Mouse (Mus musculus): ENCODE data around the gene Idh1. TPM values are rescaled to one million over a fixed set of nuclear protein-coding genes. Genes with fewer than 3 reads are reported as not detected.
"Not testable (repeated sequence)": the region's sequence is repeated elsewhere in the genome, so short reads cannot be mapped to it uniquely, and the experiment has no call there.

The Idh1 gene
- polyA plus RNA-seq (2016; fragmentation: Nextera tagmentation; extraction: Ambion mirVana) = 343 and 355 TPM in 2 replicates

GRCm38 (mm10) chr1:65186287-65187073 lies at the start of gene Idh1, which contains the start of gene Pikfyve:
Idh1 (minus strand) TSS chr1:65186500.
Pikfyve (plus strand) TSS chr1:65186683.
- Histone ChIP-seq H3K4me3 (replicated peaks) (peak within 1 kb of the TSS; percentile 87), H3K4me2 (peak within 1 kb of the TSS; percentile 81), H3K9me3 (no peaks in the 10 kb centered on the region), H3K27ac (peak within 1 kb of the TSS; percentile 88), H3K9ac (peak within 1 kb of the TSS; percentile 87), H3K27me3 (no peaks in the 10 kb centered on the region), H3K4me1 (peaks cover 15% of the 10 kb centered on the region), H3K36me3 (replicated peaks) (no peaks in the 10 kb centered on the region)
- ATAC-seq (ENCODE audit: low FRiP score) = peak; percentile 100
- under 1% methylated on average over 68 of the region's 71 CpGs for WGBS

DNA sequence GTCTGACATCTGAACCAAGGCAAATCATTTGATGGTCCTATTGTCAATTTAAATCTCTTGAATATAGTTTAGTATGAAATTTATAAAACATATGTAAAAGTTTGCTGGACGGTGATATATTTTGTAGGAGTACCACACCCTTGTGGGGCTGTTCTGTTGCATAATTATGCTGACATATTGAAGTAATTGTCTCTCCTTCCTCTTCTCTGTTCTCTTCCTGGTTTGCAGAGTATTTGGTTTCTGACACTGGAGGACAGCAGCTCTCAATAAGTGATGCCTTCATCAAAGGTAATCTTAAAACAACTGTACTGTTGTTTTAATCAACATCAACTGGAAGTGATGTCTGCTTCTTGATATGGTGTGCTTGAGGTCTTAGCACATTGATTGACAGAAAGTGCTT lies 44.3 kb upstream of the Idh1 start:
- no peaks in the 10 kb centered on the region for H3K9me3 ChIP-seq
- H3K27me3 ChIP-seq = no peaks in the 10 kb centered on the region
- no peak overlapping the region for H3K9ac ChIP-seq
- 87% methylated on average over 1 of the region's 1 CpGs for WGBS
- H3K4me2 ChIP-seq = no peak overlapping the region
- H3K4me1 ChIP-seq = no peaks in the 10 kb centered on the region
- H3K4me3 ChIP-seq (replicated peaks) = no peak overlapping the region
- ATAC-seq (ENCODE audit: low FRiP score) = no peak
- no peak overlapping the region for H3K27ac ChIP-seq
- peaks cover 19% of the 10 kb centered on the region for H3K36me3 ChIP-seq (replicated peaks)

GRCm38 (mm10) chr1:65229768-65230167 lies 43.5 kb upstream of the Idh1 start:
- H3K4me1 ChIP-seq; H3K4me3 ChIP-seq (replicated peaks); H3K9me3 ChIP-seq; H3K4me2 ChIP-seq; H3K27me3 ChIP-seq; H3K27ac ChIP-seq; H3K9ac ChIP-seq; ATAC-seq (ENCODE audit: low FRiP score): not testable (repeated sequence)
- H3K36me3 ChIP-seq (replicated peaks) = peaks cover 11% of the 10 kb centered on the region
- WGBS = 93% methylated on average over 3 of the region's 3 CpGs

DNA sequence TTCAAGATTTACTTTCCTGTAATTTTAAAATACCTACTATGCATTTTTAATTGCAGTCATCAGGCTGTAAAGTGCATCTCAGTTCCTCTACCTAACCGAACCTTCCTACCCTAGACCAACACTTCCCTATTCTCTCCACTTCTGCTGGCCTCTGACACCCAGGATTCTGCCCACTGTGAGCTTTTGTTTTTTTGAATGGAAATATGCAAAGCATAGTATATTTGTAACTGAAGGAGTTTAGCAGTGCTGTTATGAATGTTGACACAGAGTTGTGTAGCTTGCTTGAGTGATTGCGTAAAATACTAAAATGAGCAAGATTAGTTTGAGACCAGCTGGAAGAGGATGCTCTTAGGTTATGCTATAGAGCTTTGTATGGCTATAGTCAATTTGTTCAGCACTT lies 41.4 kb upstream of the Idh1 start:
- H3K9ac ChIP-seq = no peak overlapping the region
- 90% methylated on average over 2 of the region's 2 CpGs for WGBS
- H3K4me1 ChIP-seq = no peaks in the 10 kb centered on the region
- H3K9me3 ChIP-seq = no peaks in the 10 kb centered on the region
- no peak overlapping the region for H3K4me2 ChIP-seq
- H3K27me3 ChIP-seq = no peaks in the 10 kb centered on the region
- ATAC-seq (ENCODE audit: low FRiP score) = no peak
- no peak overlapping the region for H3K27ac ChIP-seq
- no peak overlapping the region for H3K4me3 ChIP-seq (replicated peaks)
- peaks cover 16% of the 10 kb centered on the region for H3K36me3 ChIP-seq (replicated peaks)

- no peak overlapping the region for H3K4me2 ChIP-seq
- H3K9me3 ChIP-seq = no peaks in the 10 kb centered on the region
- H3K36me3 ChIP-seq (replicated peaks) = peaks cover 25% of the 10 kb centered on the region
- H3K27ac ChIP-seq = no peak overlapping the region
- no peak for ATAC-seq (ENCODE audit: low FRiP score)
- no peak overlapping the region for H3K9ac ChIP-seq
- 94% methylated on average over 2 of the region's 2 CpGs for WGBS
- no peaks in the 10 kb centered on the region for H3K27me3 ChIP-seq
- no peaks in the 10 kb centered on the region for H3K4me1 ChIP-seq
- no peak overlapping the region for H3K4me3 ChIP-seq (replicated peaks)
Observed at GRCm38 (mm10) chr1:65223654-65224053, 37.4 kb upstream of the Idh1 start.

DNA sequence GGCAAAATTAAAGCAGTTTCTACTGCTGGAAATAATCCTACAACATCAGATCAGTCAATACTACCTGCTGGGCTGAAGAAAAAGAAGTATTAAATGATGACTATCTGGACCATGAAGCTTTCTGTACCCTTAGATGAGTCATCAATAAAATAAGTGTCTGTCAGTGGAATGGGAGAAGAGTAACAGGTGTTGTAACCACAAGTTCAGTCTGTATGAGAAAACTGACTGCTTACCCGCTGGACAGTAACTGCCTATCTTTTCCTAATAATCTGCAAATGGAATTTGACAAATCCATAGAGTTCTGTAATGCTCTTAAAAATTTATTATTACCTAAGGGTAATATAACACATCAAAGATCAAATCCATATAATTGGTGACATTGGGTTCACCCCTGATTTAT lies 31.7 kb upstream of the Idh1 start:
- no peak for ATAC-seq (ENCODE audit: low FRiP score)

DNA sequence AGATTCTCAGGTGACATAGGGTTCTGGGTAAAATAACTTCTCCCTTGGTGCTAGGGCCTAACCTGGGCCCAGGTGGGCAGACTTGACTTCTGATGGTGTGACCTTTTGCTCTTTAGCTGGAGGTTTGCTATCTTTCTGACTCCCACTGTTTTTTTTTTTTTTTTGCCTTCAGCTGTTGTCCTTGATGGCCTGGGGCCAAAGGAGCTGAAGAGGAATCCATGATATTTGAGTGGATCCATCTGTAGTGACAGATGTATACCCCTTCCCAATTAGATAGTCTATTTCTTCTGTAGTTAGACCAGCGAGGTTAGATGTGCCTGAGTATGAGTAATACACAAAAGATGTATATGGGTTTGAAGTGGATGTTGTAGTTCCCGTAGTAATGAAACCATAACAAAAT lies 31.3 kb upstream of the Idh1 start:
- 91% methylated on average over 2 of the region's 2 CpGs for WGBS
- Histone ChIP-seq H3K9me3 (no peaks in the 10 kb centered on the region), H3K27ac (no peak overlapping the region), H3K4me1 (no peaks in the 10 kb centered on the region), H3K36me3 (replicated peaks) (peaks cover 15% of the 10 kb centered on the region), H3K27me3 (no peaks in the 10 kb centered on the region), H3K4me3 (replicated peaks) (no peak overlapping the region), H3K4me2 (no peak overlapping the region), H3K9ac (no peak overlapping the region)
- no peak for ATAC-seq (ENCODE audit: low FRiP score)

More for the DNA sequence above, 31.7 kb upstream of the Idh1 start:
- no peak overlapping the region for H3K4me3 ChIP-seq (replicated peaks)
- no peak overlapping the region for H3K9ac ChIP-seq
- 94% methylated on average over 1 of the region's 1 CpGs for WGBS
- H3K4me1 ChIP-seq = no peaks in the 10 kb centered on the region
- H3K4me2 ChIP-seq = no peak overlapping the region
- peaks cover 15% of the 10 kb centered on the region for H3K36me3 ChIP-seq (replicated peaks)
- H3K27ac ChIP-seq = no peak overlapping the region
- no peaks in the 10 kb centered on the region for H3K27me3 ChIP-seq
- no peaks in the 10 kb centered on the region for H3K9me3 ChIP-seq

DNA sequence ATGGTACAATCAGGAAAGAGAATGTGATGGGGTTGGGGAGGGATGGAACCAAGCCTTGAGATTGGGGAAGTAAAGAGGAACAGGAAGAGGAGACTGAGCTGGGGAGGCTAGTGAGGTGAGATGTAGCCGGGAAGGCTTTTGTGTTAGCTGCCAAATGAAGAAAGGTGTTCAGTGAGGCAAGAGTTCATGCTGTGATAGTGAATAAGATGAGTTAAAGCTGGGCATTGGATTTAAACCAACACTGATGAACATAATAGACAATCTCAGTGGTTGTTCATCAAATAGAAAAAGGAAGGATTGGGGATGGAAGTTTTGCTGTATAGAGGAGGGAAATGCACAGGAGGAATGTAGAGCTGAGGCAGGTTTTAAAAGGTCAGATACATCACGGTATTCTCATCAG lies 26.9 kb upstream of the Idh1 start:
- 26% methylated on average over 2 of the region's 2 CpGs for WGBS
- H3K27ac ChIP-seq = no peak overlapping the region
- H3K4me2 ChIP-seq = no peak overlapping the region
- peaks cover 11% of the 10 kb centered on the region for H3K9me3 ChIP-seq
- peaks cover 37% of the 10 kb centered on the region for H3K36me3 ChIP-seq (replicated peaks)
- no peak overlapping the region for H3K4me3 ChIP-seq (replicated peaks)
- no peak overlapping the region for H3K9ac ChIP-seq
- H3K4me1 ChIP-seq = no peaks in the 10 kb centered on the region
- ATAC-seq (ENCODE audit: low FRiP score) = no peak
- H3K27me3 ChIP-seq = no peaks in the 10 kb centered on the region

DNA sequence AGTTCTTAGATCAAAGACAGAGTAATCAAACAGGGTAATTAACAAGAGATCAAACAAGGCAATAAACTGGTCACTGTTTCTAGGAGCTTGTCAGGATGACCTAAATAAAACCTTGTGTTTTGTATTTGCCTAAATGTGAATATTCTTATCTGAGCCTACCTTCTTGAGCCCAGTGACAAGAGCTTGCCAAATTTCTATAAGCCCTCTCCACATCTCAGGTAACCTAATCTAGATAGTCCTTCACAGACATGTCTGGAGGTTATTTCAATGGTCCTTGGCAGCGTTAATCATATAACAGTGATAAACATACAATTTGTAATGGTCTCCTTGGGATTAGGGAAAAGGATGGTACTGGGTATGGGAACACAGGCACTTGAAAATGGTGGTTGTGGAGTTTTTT lies 18.0 kb upstream of the Idh1 start:
- no peak for ATAC-seq (ENCODE audit: low FRiP score)
- no peaks in the 10 kb centered on the region for H3K27me3 ChIP-seq
- no peak overlapping the region for H3K4me2 ChIP-seq
- no peak overlapping the region for H3K4me3 ChIP-seq (replicated peaks)
- H3K9me3 ChIP-seq = no peaks in the 10 kb centered on the region
- 94% methylated on average over 1 of the region's 1 CpGs for WGBS
- H3K27ac ChIP-seq = no peak overlapping the region
- H3K36me3 ChIP-seq (replicated peaks) = peaks cover 46% of the 10 kb centered on the region
- H3K9ac ChIP-seq = no peak overlapping the region
- no peaks in the 10 kb centered on the region for H3K4me1 ChIP-seq

DNA sequence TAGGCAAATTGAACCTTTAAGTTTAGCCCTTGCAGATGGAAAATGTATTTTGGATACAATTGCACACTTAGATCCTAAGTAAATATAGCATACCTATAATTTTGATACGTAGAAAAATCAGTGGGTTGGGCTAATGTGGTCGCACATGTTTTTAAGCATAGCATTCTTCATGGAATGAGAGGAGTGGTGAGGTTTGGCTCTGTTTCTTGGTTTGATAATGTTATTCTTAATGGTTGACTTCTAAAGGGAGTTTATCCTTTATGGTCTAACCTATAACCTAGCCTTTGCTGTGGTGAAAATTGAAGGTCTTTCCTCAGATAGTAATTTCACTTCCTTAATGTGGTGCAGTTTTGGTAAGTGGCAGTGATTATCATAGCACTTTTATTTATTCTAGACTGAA lies 12.6 kb upstream of the Idh1 start:
- Histone ChIP-seq H3K4me3 (replicated peaks) (no peak overlapping the region), H3K36me3 (replicated peaks) (peaks cover 26% of the 10 kb centered on the region), H3K27ac (no peak overlapping the region), H3K27me3 (no peaks in the 10 kb centered on the region), H3K9ac (no peak overlapping the region), H3K9me3 (no peaks in the 10 kb centered on the region), H3K4me2 (no peak overlapping the region), H3K4me1 (no peaks in the 10 kb centered on the region)
- no peak for ATAC-seq (ENCODE audit: low FRiP score)
- WGBS = 94% methylated on average over 2 of the region's 2 CpGs

DNA sequence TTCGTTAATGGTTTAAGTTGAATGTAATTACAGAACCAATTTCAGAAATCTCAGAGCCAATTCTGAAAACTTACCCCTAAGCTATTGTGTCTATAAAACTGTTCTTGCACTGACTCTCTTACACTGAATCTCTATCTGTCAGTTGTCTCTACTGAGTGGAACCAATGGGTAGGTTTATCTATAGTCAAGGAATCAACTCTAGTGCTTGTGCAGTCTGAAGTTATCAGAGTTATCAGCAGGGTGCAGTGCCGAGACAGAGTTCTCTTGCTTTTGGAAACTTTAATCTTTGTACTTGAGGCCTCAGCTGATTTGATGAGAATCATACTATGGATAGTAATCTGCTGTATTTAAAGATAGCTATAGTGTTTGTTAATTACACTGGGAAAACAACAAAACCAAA lies 12.1 kb upstream of the Idh1 start:
- no peaks in the 10 kb centered on the region for H3K4me1 ChIP-seq
- no peak overlapping the region for H3K9ac ChIP-seq
- H3K4me3 ChIP-seq (replicated peaks) = no peak overlapping the region
- WGBS = 94% methylated on average over 2 of the region's 2 CpGs
- peaks cover 28% of the 10 kb centered on the region for H3K36me3 ChIP-seq (replicated peaks)
- ATAC-seq (ENCODE audit: low FRiP score) = no peak
- H3K27ac ChIP-seq = no peak overlapping the region
- H3K9me3 ChIP-seq = no peaks in the 10 kb centered on the region
- no peak overlapping the region for H3K4me2 ChIP-seq
- no peaks in the 10 kb centered on the region for H3K27me3 ChIP-seq

- H3K4me3 ChIP-seq (replicated peaks) = no peak overlapping the region
- no peak overlapping the region for H3K27ac ChIP-seq
- 92% methylated on average over 2 of the region's 2 CpGs for WGBS
- no peak overlapping the region for H3K9ac ChIP-seq
- H3K4me1 ChIP-seq = no peaks in the 10 kb centered on the region
- H3K4me2 ChIP-seq = no peak overlapping the region
- no peak for ATAC-seq (ENCODE audit: low FRiP score)
- H3K36me3 ChIP-seq (replicated peaks) = peaks cover 33% of the 10 kb centered on the region
- no peaks in the 10 kb centered on the region for H3K27me3 ChIP-seq
- no peaks in the 10 kb centered on the region for H3K9me3 ChIP-seq
Observed at GRCm38 (mm10) chr1:65193226-65193625, 6.9 kb upstream of the Idh1 start.

GRCm38 (mm10) chr1:65190172-65190571 lies 3.9 kb upstream of the Idh1 start:
- Histone ChIP-seq H3K27ac (no peak overlapping the region), H3K36me3 (replicated peaks) (peaks cover 17% of the 10 kb centered on the region), H3K9me3 (no peaks in the 10 kb centered on the region), H3K4me3 (replicated peaks) (no peak overlapping the region), H3K4me2 (no peak overlapping the region), H3K4me1 (peaks cover 15% of the 10 kb centered on the region), H3K9ac (no peak overlapping the region), H3K27me3 (no peaks in the 10 kb centered on the region)
- no peak for ATAC-seq (ENCODE audit: low FRiP score)
- 88% methylated on average over 4 of the region's 4 CpGs for WGBS

Data from forebrain, embryonic 12.5 days (tissue).